Mouse (Mus musculus): ENCODE measurements around the gene Dnajc15.

DNA sequence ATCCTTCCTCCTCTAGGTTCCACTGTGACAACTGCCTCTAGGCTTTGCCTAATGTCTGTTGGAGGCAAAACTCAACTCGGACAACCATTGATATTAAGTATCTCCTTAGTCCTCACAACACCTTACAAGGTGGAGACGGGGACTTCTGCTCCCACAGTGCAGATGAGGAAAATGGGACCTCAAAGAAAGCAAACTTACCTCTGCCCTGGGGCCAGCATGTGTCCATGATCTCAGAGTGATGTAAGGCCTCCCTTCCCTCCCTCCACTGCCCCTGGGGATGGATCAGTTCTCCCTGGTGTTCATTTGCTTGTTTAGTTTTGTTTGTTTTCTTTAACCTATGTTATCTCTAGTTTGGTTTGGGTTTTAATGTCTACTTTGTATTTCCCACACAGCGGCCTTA lies 27.6 kb upstream of the Dnajc15 start:
- TF ChIP-seq CTCF (IDR thresholded peaks at IDR 0.05; ENCODE audit: control insufficient read depth, insufficient read depth, insufficient read length) (no peak), MYOD1 (IDR thresholded peaks at IDR 0.05; ENCODE audit: control insufficient read depth, insufficient read length, low read depth) (no peak), CEBPB (IDR thresholded peaks at IDR 0.05; ENCODE audit: low read depth) (no peak), MAX (IDR thresholded peaks at IDR 0.05) (no peak)
